Mouse (Mus musculus) liver, embryonic 14.5 days (tissue): ENCODE results near the gene Pfpl. TPM values are rescaled to one million over a fixed set of nuclear protein-coding genes. Genes with fewer than 3 reads are reported as not detected.

Source experiments
- ATAC-seq: fragments of 200-750 bp; cut with Nextera tagmentation; 2 replicates; pipeline ENCODE4 v1.8.0; 2017; ENCODE audit warnings: moderate number of reproducible peaks, mild to moderate bottlenecking, moderate library complexity; ENCODE audit not compliant: insufficient read depth
- DNase-seq, 3 experiments: peaks; one replicate each; pipeline ENCODE4 v3.0.0-alpha.2; 2012 to 2013; ENCODE audit warnings: low read depth in 3 of 3, low spot score in 3 of 3
- H3K27ac ChIP-seq: fragments of 300-500 bp; sonication (generic); 2 replicates; pipeline ENCODE4 v1.5.1; 2014; ENCODE audit warnings: moderate library complexity, mild to moderate bottlenecking, control low read depth, inconsistent platforms
- H3K27me3 ChIP-seq: fragments of 300-500 bp; sonication (generic); 2 replicates; pipeline ENCODE4 v1.6.1; 2014; ENCODE audit warnings: mild to moderate bottlenecking, low read length, moderate library complexity; ENCODE audit not compliant: control insufficient read depth, insufficient read depth
- H3K36me3 ChIP-seq: fragments of 300-500 bp; sonication (generic); replicated peaks from 2 replicates; pipeline ENCODE4 v1.6.1; 2014; ENCODE audit warnings: low read depth; ENCODE audit not compliant: control insufficient read depth, insufficient read depth
- H3K4me1 ChIP-seq, 2 experiments: fragments of 200-500 bp in 1 of 2; fragments of 300-500 bp in 1 of 2; sonication (generic) in 1 of 2; replicated peaks; 2 replicates each; pipeline ENCODE4 v1.6.1; 2012 to 2014; ENCODE audit warnings: antibody characterized with exemption in 1 of 2, inconsistent platforms in 1 of 2, low read length in 1 of 2; ENCODE audit not compliant: control insufficient read depth in 2 of 2, insufficient read depth in 2 of 2
- H3K4me2 ChIP-seq: fragments of 300-500 bp; sonication (generic); 2 replicates; pipeline ENCODE4 v1.6.1; 2014; ENCODE audit warnings: low read depth, mild to moderate bottlenecking, control low read depth, moderate library complexity
- H3K4me3 ChIP-seq, 2 experiments: fragments of 200-500 bp in 1 of 2; fragments of 300-500 bp in 1 of 2; sonication (generic) in 1 of 2; 2 replicates each; pipeline ENCODE4 v1.5.1; 2012 to 2014; ENCODE audit warnings: low read depth in 2 of 2, low read length in 2 of 2, mild to moderate bottlenecking in 2 of 2, control low read depth in 1 of 2, inconsistent platforms in 1 of 2, moderate library complexity in 1 of 2; ENCODE audit not compliant: insufficient read depth in 1 of 2
- H3K9ac ChIP-seq: fragments of 300-500 bp; sonication (generic); replicated peaks from 2 replicates; pipeline ENCODE4 v1.6.1; 2014; ENCODE audit warnings: mild to moderate bottlenecking, control low read depth, moderate library complexity
- H3K9me3 ChIP-seq: fragments of 300-500 bp; sonication (generic); 2 replicates; pipeline ENCODE4 v1.6.1; 2016; ENCODE audit warnings: low read length, mixed read lengths; ENCODE audit not compliant: control insufficient read depth
- CTCF ChIP-seq: IDR thresholded peaks from 2 replicates; pipeline ENCODE4 v1.5.1; 2016; ENCODE audit warnings: antibody characterized with exemption, low read depth, control low read depth
- EP300 ChIP-seq: IDR thresholded peaks from 2 replicates; pipeline ENCODE4 v1.6.1; 2016; ENCODE audit warnings: antibody characterized with exemption, low read depth
- WGBS: fragments of 180-500 bp; shearing (Covaris S2); extraction: QIAGEN DNeasy Blood & Tissue Kit; methylation state at CpG from one replicate; pipeline ENCODE4 v1.1.7; 2014; ENCODE audit not compliant: insufficient replicate concordance; 5-methylcytosine and 5-hydroxymethylcytosine counted together
- polyA plus RNA-seq, 2 experiments: library from polyadenylated mRNA; depleted of rRNA in 1 of 2; stranded (reverse) in 1 of 2; unstranded in 1 of 2; fragments of >200 nt; fragmentation: Nextera tagmentation in 1 of 2; extraction: Ambion mirVana in 1 of 2; gene quantifications; 2 replicates each; pipeline versions ENCODE4 v1.2.1 to v1.2.3; 2012 to 2014

Gene Pfpl
- polyA plus RNA-seq, 2 experiments = not detected

- 65% methylated on average over 5 of the region's 5 CpGs for WGBS
- Histone ChIP-seq H3K4me2 (no peak overlapping the region), H3K9me3 (no peaks in the 10 kb centered on the region), H3K9ac (no peak overlapping the region), H3K4me3 (no peak overlapping the region), H3K36me3 (no peaks in the 10 kb centered on the region), H3K27me3 (no peaks in the 10 kb centered on the region), H3K27ac (no peak overlapping the region), H3K4me1 (no peaks in the 10 kb centered on the region)
- TF ChIP-seq EP300 (no peak), CTCF (peak; percentile 61)
- ATAC-seq = no peak
- no peak for DNase-seq
Observed at GRCm38 (mm10) chr19:12467436-12467835, 39.7 kb downstream of the Pfpl start.

GRCm38 (mm10) chr19:12471866-12472265 lies 44.2 kb downstream of the Pfpl start:
- Histone ChIP-seq H3K27ac (no peak overlapping the region), H3K4me3 (no peak overlapping the region), H3K4me1 (no peaks in the 10 kb centered on the region; a peak in 1 of 4 replicates), H3K27me3 (no peaks in the 10 kb centered on the region), H3K9ac (no peak overlapping the region), H3K4me2 (no peak overlapping the region), H3K9me3 (no peaks in the 10 kb centered on the region), H3K36me3 (no peaks in the 10 kb centered on the region)
- 45% methylated on average over 3 of the region's 3 CpGs for WGBS
- DNase-seq (no peak), ATAC-seq (no peak)
- no peak for TF ChIP-seq CTCF
- no peak for TF ChIP-seq EP300

GRCm38 (mm10) chr19:12472381-12472976 lies 44.8 kb downstream of the Pfpl start:
- DNase-seq = no peak

GRCm38 (mm10) chr19:12473201-12473641 lies 45.5 kb downstream of the Pfpl start:
- H3K36me3 ChIP-seq = no peaks in the 10 kb centered on the region
- no peaks in the 10 kb centered on the region for H3K27me3 ChIP-seq
- no peak overlapping the region for H3K9ac ChIP-seq
- H3K4me2 ChIP-seq = no peak overlapping the region
- H3K4me1 ChIP-seq = no peaks in the 10 kb centered on the region; a peak in 1 of 4 replicates
- no peak for TF ChIP-seq EP300
- TF ChIP-seq CTCF = no peak
- no peak for ATAC-seq
- DNase-seq = no peak
- no peaks in the 10 kb centered on the region for H3K9me3 ChIP-seq
- no peak overlapping the region for H3K27ac ChIP-seq
- 48% methylated on average over 4 of the region's 4 CpGs for WGBS
- no peak overlapping the region for H3K4me3 ChIP-seq

More at GRCm38 (mm10) chr19:12472381-12472976, 44.8 kb downstream of the Pfpl start:
- no peak for ATAC-seq
- no peak overlapping the region for H3K4me2 ChIP-seq
- WGBS = 59% methylated on average over 5 of the region's 5 CpGs
- no peak overlapping the region for H3K4me3 ChIP-seq
- no peak overlapping the region for H3K27ac ChIP-seq
- H3K27me3 ChIP-seq = no peaks in the 10 kb centered on the region
- no peaks in the 10 kb centered on the region; a peak in 1 of 4 replicates for H3K4me1 ChIP-seq
- no peak overlapping the region for H3K9ac ChIP-seq
- H3K36me3 ChIP-seq = no peaks in the 10 kb centered on the region
- H3K9me3 ChIP-seq = no peaks in the 10 kb centered on the region
- TF ChIP-seq EP300 (no peak), CTCF (no peak)

GRCm38 (mm10) chr19:12473951-12474350 lies 46.2 kb downstream of the Pfpl start:
- no peak for TF ChIP-seq CTCF
- TF ChIP-seq EP300 = no peak
- no peaks in the 10 kb centered on the region for H3K9me3 ChIP-seq
- H3K9ac ChIP-seq = no peak overlapping the region
- no peaks in the 10 kb centered on the region; a peak in 1 of 4 replicates for H3K4me1 ChIP-seq
- WGBS = 57% methylated on average over 4 of the region's 4 CpGs
- ATAC-seq = no peak
- no peak overlapping the region for H3K4me2 ChIP-seq
- no peaks in the 10 kb centered on the region for H3K36me3 ChIP-seq
- H3K27ac ChIP-seq = no peak overlapping the region
- no peaks in the 10 kb centered on the region for H3K27me3 ChIP-seq
- DNase-seq = no peak
- H3K4me3 ChIP-seq = no peak overlapping the region
